Mouse (Mus musculus) cerebellum, adult 9-11 months (tissue): ENCODE data around the gene Dazap1.

Experiments used
- DNase-seq: peaks from one replicate; pipeline ENCODE4 v3.0.0; 2022

Gene Dazap1

GRCm38 (mm10) chr10:80299301-80299700 is 38.0 kb downstream of the Dazap1 start:
- no peak for DNase-seq

GRCm38 (mm10) chr10:80299824-80300223 is 38.5 kb downstream of the Dazap1 start:
- DNase-seq, result peak; percentile 60

GRCm38 (mm10) chr10:80300672-80301181 is 39.4 kb downstream of the Dazap1 start:
- peak; percentile 72 for DNase-seq

GRCm38 (mm10) chr10:80301256-80302081 is 40.2 kb downstream of the Dazap1 start:
- peak; percentile 67 for DNase-seq

- no peak for DNase-seq
These were observed 40.7 kb downstream of the Dazap1 start for GRCm38 (mm10) chr10:80302082-80302355.

- DNase-seq, result peak; percentile 82
These were observed 41.2 kb downstream of the Dazap1 start for GRCm38 (mm10) chr10:80302471-80302881.

GRCm38 (mm10) chr10:80304458-80304857 is 43.2 kb downstream of the Dazap1 start:
- no peak for DNase-seq

GRCm38 (mm10) chr10:80304862-80305261 is 43.6 kb downstream of the Dazap1 start:
- DNase-seq, result no peak

- peak; percentile 65 for DNase-seq
These were observed 50.3 kb downstream of the Dazap1 start for GRCm38 (mm10) chr10:80311560-80311959.

- DNase-seq, result peak; percentile 67
These were observed 51.6 kb downstream of the Dazap1 start for GRCm38 (mm10) chr10:80312586-80313504.

GRCm38 (mm10) chr10:80313627-80314201 is 52.4 kb downstream of the Dazap1 start:
- DNase-seq, result peak; percentile 78

- peak; percentile 62 for DNase-seq
These were observed 53.3 kb downstream of the Dazap1 start for GRCm38 (mm10) chr10:80314494-80315001.

- peak; percentile 45 for DNase-seq
These were observed 54.0 kb downstream of the Dazap1 start for GRCm38 (mm10) chr10:80315315-80315714.

GRCm38 (mm10) chr10:80316359-80316781 is 55.1 kb downstream of the Dazap1 start:
- no peak for DNase-seq

- no peak for DNase-seq
These were observed 55.7 kb downstream of the Dazap1 start for GRCm38 (mm10) chr10:80317011-80317410.

- DNase-seq, result peak; percentile 91
These were observed 59.1 kb downstream of the Dazap1 start, which contains the start of gene 2310011J03Rik for GRCm38 (mm10) chr10:80320340-80320760. 2310011J03Rik (minus strand) TSS chr10:80320537.

GRCm38 (mm10) chr10:80321014-80321669 is 59.9 kb downstream of the Dazap1 start:
- DNase-seq, result no peak

- peak; percentile 70 for DNase-seq
These were observed 60.6 kb downstream of the Dazap1 start for GRCm38 (mm10) chr10:80321670-80322581.

- peak; percentile 66 for DNase-seq
These were observed 61.5 kb downstream of the Dazap1 start for GRCm38 (mm10) chr10:80322811-80323211.

GRCm38 (mm10) chr10:80323261-80324119 is 62.2 kb downstream of the Dazap1 start:
- DNase-seq, result peak; percentile 84
